Mouse (Mus musculus) bone marrow macrophage, adult 2 months (primary cell): ENCODE results near the gene Dhx32.

Experiments used
- CTCF ChIP-seq: IDR thresholded peaks from 2 replicates; pipeline ENCODE4 v1.5.1; 2012; ENCODE audit warnings: low read depth, mild to moderate bottlenecking, low read length, moderate library complexity
- POLR2A ChIP-seq: IDR thresholded peaks from 2 replicates; pipeline ENCODE4 v1.6.1; 2012; ENCODE audit warnings: mild to moderate bottlenecking, low read depth, low read length, borderline replicate concordance

DNA sequence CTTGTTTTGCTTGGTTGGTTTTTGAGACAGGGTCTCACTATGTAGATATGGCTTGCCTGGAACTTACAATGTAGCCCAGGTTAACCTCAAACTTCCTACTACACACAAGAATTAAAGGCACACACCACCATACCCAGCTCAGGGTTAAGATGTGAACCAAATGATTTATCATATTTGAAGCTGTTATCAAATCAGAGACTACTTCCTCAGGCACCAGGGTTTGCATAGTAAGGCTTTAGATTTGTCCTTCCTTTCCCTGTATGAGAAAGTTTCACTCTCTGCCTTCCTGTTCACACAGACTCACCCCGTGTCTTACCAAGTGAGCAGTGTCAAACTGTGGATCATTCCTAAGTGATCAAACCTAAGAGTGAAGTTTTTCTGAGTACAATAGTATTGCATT is 38.3 kb downstream of the Dhx32 start:
- no peak for TF ChIP-seq POLR2A
- no peak for TF ChIP-seq CTCF
